Mouse (Mus musculus) testis, adult 2 months (tissue): ENCODE data around the gene Slc26a3.

Experiments used
- CTCF ChIP-seq: fragments of 200-500 bp; IDR thresholded peaks from 2 replicates; pipeline ENCODE4 v1.5.1; 2012; ENCODE audit warnings: low read depth, mild to moderate bottlenecking, inconsistent platforms, low read length, moderate library complexity; ENCODE audit not compliant: control insufficient read depth, insufficient read depth, insufficient replicate concordance
- POLR2A ChIP-seq: fragments of 200-500 bp; IDR thresholded peaks from 2 replicates; pipeline ENCODE4 v1.6.1; 2012; ENCODE audit warnings: low read depth, mild to moderate bottlenecking, inconsistent platforms, low read length, moderate library complexity; ENCODE audit not compliant: control insufficient read depth

- TF ChIP-seq POLR2A (no peak), CTCF (no peak)
These were observed 8.2 kb upstream of the Slc26a3 start for GRCm38 (mm10) chr12:31382451-31382850.
